Mouse (Mus musculus) embryonic facial prominence, embryonic 15.5 days (tissue): ENCODE measurements around the gene Cdk1. TPM values are rescaled to one million over a fixed set of nuclear protein-coding genes. Genes with fewer than 3 reads are reported as not detected.
A peak's percentile ranks its signal among the peaks of the same experiment; 100 is the strongest.

Experiments
- ATAC-seq: fragments of 200-750 bp; cut with Nextera tagmentation; 2 replicates; pipeline ENCODE4 v1.8.0; 2017; ENCODE audit warnings: low read depth, moderate TSS enrichment; ENCODE audit not compliant: insufficient number of reproducible peaks, low FRiP score, low TSS enrichment
- H3K27ac ChIP-seq: fragments of 300-500 bp; sonication (generic); replicated peaks from 2 replicates; pipeline ENCODE4 v1.5.1; 2015; ENCODE audit warnings: mild to moderate bottlenecking, inconsistent platforms
- H3K27me3 ChIP-seq: fragments of 300-500 bp; sonication (generic); 2 replicates; pipeline ENCODE4 v1.6.1; 2015; ENCODE audit warnings: inconsistent platforms
- H3K36me3 ChIP-seq: fragments of 300-500 bp; sonication (generic); 2 replicates; pipeline ENCODE4 v1.6.1; 2015; ENCODE audit warnings: mild to moderate bottlenecking, inconsistent platforms
- H3K4me1 ChIP-seq: fragments of 300-500 bp; sonication (generic); 2 replicates; pipeline ENCODE4 v1.6.1; 2015; ENCODE audit warnings: inconsistent platforms
- H3K4me2 ChIP-seq: fragments of 300-500 bp; sonication (generic); replicated peaks from 2 replicates; pipeline ENCODE4 v1.6.1; 2015; ENCODE audit warnings: mild to moderate bottlenecking, inconsistent platforms
- H3K4me3 ChIP-seq: fragments of 300-500 bp; sonication (generic); replicated peaks from 2 replicates; pipeline ENCODE4 v1.5.1; 2015; ENCODE audit warnings: mild to moderate bottlenecking, inconsistent platforms
- H3K9ac ChIP-seq: fragments of 300-500 bp; sonication (generic); 2 replicates; pipeline ENCODE4 v1.6.1; 2015; ENCODE audit warnings: inconsistent platforms
- H3K9me3 ChIP-seq: fragments of 300-500 bp; sonication (generic); replicated peaks from 2 replicates; pipeline ENCODE4 v1.6.1; 2016; ENCODE audit warnings: inconsistent platforms
- WGBS: fragments of 180-500 bp; shearing (Covaris S2); methylation state at CpG from one replicate; pipeline ENCODE4 v1.1.7; 2015; 5-methylcytosine and 5-hydroxymethylcytosine counted together
- polyA plus RNA-seq: library from polyadenylated mRNA; unstranded; fragments of >200 nt; fragmentation: Nextera tagmentation; extraction: Ambion mirVana; gene quantifications from 2 replicates; pipeline ENCODE4 v1.2.1, GENCODE M21; 2015

Cdk1 gene
- polyA plus RNA-seq, 1 experiment from 2014 or later = 349 TPM

DNA sequence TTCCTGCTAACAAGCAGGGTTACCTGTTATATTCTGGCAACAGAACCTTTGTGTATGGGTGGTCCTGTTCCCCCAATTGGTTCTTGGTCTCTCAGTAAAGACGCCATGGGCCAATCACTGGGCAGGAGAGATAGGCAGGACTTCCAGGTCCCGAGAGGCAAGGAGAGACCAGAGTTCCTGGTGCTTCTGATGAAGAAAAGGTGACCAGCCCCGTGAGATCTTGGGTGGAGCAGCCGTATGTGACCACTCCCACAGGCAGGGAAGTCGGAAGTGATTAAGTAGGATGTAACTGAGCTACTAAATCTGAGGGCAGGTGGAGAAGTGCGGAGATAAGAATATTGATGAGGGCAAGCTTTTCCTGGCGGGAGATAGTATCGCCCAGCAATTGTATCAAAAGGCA is 25.4 kb downstream of the Cdk1 start:
- 68% methylated on average over 8 of the region's 8 CpGs for WGBS
- no peaks in the 10 kb centered on the region for H3K27me3 ChIP-seq
- no peak overlapping the region for H3K27ac ChIP-seq
- no peaks in the 10 kb centered on the region for H3K4me1 ChIP-seq
- no peaks in the 10 kb centered on the region for H3K9me3 ChIP-seq
- no peaks in the 10 kb centered on the region for H3K36me3 ChIP-seq
- H3K4me3 ChIP-seq = no peak overlapping the region
- H3K9ac ChIP-seq = no peak overlapping the region
- no peak overlapping the region for H3K4me2 ChIP-seq
- no peak for ATAC-seq

DNA sequence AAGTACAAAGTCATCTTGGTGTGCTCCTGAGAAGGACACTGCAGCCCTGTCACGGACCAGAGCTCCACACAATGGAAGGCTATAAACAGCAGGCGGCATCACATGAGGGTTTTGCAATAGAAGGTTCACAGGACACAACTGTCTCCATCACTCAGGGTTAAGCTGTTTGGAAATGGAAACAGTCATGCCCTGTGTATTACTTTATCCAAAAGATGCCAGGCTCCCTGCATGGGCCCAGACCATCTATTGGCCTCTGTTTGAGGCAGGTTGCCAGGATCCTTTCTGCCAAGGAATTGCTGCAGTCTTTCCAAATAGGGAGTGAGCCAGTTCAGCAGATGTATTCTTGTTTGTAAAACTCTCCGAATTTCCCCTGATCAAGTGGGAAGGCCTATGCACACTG is 26.3 kb downstream of the Cdk1 start:
- Histone ChIP-seq H3K36me3 (no peaks in the 10 kb centered on the region), H3K9me3 (no peaks in the 10 kb centered on the region), H3K4me2 (no peak overlapping the region), H3K27me3 (no peaks in the 10 kb centered on the region), H3K27ac (no peak overlapping the region), H3K4me3 (no peak overlapping the region), H3K9ac (no peak overlapping the region), H3K4me1 (0 out of 2 replicates have a peak, but pooled peaks cover 5% of the 10 kb centered on the region)
- peak; percentile 59; the same call in 1 of the 2 replicates for ATAC-seq
- 73% methylated on average over 3 of the region's 3 CpGs for WGBS

DNA sequence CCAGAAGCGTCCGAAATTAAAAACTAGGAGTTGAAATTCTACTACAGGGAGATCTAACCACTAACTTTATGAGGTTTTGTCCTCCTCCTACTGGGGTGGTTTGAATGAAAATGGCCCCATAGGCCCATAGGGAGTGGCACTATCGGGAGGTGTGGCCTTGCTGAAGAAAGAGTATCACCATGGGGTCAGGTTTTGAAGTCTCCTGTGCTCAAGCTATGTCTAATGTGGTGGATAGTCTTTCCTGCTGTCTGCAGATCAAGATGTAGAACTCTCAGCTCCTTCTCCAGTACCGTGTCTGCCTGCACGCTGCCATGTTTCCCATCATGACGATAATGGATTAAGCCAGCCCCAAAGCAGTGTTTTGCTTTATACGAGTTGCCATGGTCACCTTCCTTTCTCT is 27.9 kb downstream of the Cdk1 start:
- Histone ChIP-seq H3K4me2 (no peak overlapping the region), H3K9ac (no peak overlapping the region), H3K9me3 (no peaks in the 10 kb centered on the region), H3K36me3 (no peaks in the 10 kb centered on the region), H3K4me1 (peaks cover 13% of the 10 kb centered on the region; the same call in 1 of the 2 replicates), H3K27me3 (no peaks in the 10 kb centered on the region), H3K4me3 (no peak overlapping the region), H3K27ac (no peak overlapping the region)
- WGBS = 91% methylated on average over 7 of the region's 7 CpGs
- ATAC-seq = no peak

DNA sequence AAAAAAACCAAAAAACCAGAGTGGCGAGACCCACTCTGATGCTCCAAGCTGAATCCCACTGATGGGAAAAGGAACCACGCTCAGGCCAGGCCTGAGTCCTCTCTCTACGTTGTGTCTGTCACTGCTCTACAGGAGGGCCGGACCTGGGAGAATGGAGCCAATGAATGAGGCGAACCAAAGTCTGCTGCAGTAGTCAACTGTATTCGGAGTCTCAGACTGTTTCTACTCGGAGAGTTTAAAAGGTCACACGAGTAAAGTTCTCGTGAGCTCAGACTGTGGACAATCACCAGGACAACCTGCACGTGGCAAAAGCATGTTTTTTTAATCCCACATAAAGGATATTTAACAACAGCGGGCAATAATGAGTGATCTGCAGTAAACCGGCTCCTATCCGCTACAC is 28.8 kb downstream of the Cdk1 start:
- Histone ChIP-seq H3K9me3 (no peaks in the 10 kb centered on the region), H3K4me2 (no peak overlapping the region)
- WGBS = 81% methylated on average over 13 of the region's 13 CpGs

DNA sequence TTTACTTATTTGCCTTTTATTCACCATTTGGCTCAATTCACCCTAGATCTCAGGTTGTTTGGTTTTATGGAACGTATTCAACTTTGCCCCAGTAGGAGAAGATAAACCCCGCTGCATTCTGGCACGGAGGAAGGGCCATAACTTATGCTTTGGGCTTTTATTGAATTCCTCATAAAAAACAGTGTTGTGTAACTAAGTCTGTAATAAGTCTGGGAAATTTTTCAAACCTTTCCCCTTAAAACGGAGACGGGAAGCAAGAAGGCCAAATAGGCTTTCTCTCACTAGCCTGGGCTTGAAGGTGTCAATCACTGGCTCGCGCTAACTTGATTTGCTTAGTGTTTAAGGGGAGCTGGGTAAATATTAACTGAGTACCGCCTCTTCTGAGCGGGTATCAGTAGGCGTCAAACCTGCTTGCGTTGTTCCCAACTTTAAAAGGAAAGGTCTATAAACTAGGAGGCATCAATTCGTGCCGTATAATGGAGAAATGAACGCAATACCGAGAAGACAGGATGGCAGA is 31.2 kb downstream of the Cdk1 start:
- no peaks in the 10 kb centered on the region for H3K27me3 ChIP-seq
- H3K27ac ChIP-seq = no peak overlapping the region
- no peaks in the 10 kb centered on the region for H3K9me3 ChIP-seq
- H3K4me3 ChIP-seq = 0 out of 2 replicates have a peak overlapping the region, but pooled peaks have one; percentile 15
- no peaks in the 10 kb centered on the region for H3K36me3 ChIP-seq
- no peak overlapping the region for H3K9ac ChIP-seq
- no peak for ATAC-seq
- peaks cover 13% of the 10 kb centered on the region; the same call in 1 of the 2 replicates for H3K4me1 ChIP-seq
- H3K4me2 ChIP-seq = peak overlapping the region; percentile 33
- 43% methylated on average over 15 of the region's 15 CpGs for WGBS

More for the DNA sequence above, 28.8 kb downstream of the Cdk1 start:
- no peak overlapping the region for H3K9ac ChIP-seq
- H3K36me3 ChIP-seq = no peaks in the 10 kb centered on the region
- H3K4me3 ChIP-seq = no peak overlapping the region
- peaks cover 13% of the 10 kb centered on the region; the same call in 1 of the 2 replicates for H3K4me1 ChIP-seq
- no peaks in the 10 kb centered on the region for H3K27me3 ChIP-seq
- ATAC-seq = no peak
- no peak overlapping the region for H3K27ac ChIP-seq

DNA sequence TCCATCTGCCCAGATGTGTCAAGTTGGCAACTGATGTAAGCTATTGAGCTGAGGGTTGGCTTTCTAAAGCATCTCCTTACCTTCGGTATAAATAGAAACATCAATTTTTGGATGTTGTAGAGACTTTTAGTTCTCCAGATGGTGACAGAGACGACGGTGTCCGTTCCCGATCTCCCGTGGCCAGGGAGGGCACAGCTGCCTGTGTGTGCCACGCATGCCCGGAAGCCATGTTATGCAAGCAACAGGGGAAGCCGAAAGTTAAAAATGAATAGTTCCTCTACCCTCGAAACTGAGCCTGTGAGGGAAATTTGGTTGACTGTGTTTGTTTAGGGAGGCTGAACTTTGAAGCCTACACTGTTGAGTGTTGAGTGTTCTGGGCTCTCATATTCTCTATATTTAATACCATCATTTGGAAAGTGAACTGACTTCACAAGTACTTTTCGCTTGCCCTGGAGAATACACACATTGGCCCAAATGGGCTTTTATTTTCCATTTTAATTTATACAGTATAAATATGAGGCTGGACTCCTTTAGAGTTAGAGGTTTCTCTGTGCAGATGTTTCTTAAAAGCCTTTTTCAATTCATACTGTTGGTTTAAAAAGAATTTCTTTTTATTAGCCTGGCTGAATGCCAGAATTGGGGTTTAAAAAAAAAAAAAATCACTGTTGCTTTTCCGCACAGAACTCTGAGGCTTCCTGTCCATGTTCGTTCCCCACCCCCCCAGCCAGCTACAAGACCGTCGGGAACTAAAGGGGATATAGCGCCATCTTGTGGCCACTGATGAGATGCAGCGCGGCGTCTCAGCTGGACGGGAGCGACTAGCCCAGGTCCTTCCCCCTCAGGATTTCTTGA is 31.8 kb downstream of the Cdk1 start:
- H3K27ac ChIP-seq = peak overlapping the region; percentile 73
- peak; percentile 79 for ATAC-seq

DNA sequence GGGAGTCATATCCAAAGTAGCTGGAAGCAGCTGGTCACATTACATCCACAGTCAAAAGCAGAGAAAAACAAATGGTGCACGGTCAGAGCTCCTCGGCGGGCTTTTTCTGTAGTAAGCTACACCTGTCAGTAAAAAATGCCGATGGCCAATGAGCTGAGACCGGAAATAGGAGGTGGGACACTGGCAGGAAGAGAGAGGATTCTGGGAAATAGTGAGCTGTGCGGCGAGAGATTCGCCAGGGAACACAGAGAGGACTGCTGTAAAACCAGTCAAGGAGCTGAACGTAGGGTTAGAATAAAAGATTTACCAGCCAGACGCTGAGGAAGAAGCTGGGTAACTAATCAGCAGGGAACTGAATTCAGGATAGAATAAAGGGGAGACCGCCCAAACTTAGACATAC is 34.2 kb downstream of the Cdk1 start:
- Histone ChIP-seq H3K27ac (no peak overlapping the region), H3K9me3 (no peaks in the 10 kb centered on the region), H3K36me3 (no peaks in the 10 kb centered on the region), H3K27me3 (no peaks in the 10 kb centered on the region), H3K4me2 (no peak overlapping the region), H3K4me3 (no peak overlapping the region), H3K4me1 (peaks cover 21% of the 10 kb centered on the region; the same call in 1 of the 2 replicates), H3K9ac (no peak overlapping the region)
- no peak for ATAC-seq
- WGBS = 84% methylated on average over 11 of the region's 11 CpGs

More for the DNA sequence above, 31.8 kb downstream of the Cdk1 start:
- peak overlapping the region; percentile 33 for H3K4me2 ChIP-seq
- no peaks in the 10 kb centered on the region for H3K27me3 ChIP-seq
- no peak overlapping the region for H3K9ac ChIP-seq
- peaks cover 13% of the 10 kb centered on the region; the same call in 1 of the 2 replicates for H3K4me1 ChIP-seq
- H3K9me3 ChIP-seq = no peaks in the 10 kb centered on the region
- WGBS = 30% methylated on average over 21 of the region's 21 CpGs
- H3K36me3 ChIP-seq = no peaks in the 10 kb centered on the region
- H3K4me3 ChIP-seq = 0 out of 2 replicates have a peak overlapping the region, but pooled peaks have one; percentile 15

DNA sequence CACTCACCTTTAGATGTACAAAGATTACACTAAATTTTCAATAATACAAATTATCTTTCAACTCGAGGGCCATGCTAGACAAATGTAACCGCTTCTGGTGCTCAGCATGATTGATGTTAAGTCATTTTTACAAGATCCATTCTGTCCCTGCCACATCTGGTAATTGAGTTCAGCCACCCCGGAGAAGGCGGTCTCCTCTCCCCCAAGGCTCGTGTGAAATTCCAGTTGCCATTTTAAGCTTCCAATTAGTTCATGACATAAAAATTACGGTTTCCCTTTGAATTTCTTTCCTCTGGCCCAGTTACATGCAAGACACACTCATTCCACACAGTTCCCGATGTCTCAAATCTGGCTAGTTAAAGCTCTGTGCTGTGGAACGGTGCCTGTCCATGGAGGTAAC is 38.8 kb downstream of the Cdk1 start:
- Histone ChIP-seq H3K36me3 (no peaks in the 10 kb centered on the region), H3K4me3 (no peak overlapping the region), H3K27ac (no peak overlapping the region), H3K4me2 (no peak overlapping the region), H3K9me3 (no peaks in the 10 kb centered on the region), H3K27me3 (no peaks in the 10 kb centered on the region), H3K4me1 (0 out of 2 replicates have a peak, but pooled peaks cover 8% of the 10 kb centered on the region), H3K9ac (no peak overlapping the region)
- no peak for ATAC-seq
- WGBS = 42% methylated on average over 8 of the region's 8 CpGs

DNA sequence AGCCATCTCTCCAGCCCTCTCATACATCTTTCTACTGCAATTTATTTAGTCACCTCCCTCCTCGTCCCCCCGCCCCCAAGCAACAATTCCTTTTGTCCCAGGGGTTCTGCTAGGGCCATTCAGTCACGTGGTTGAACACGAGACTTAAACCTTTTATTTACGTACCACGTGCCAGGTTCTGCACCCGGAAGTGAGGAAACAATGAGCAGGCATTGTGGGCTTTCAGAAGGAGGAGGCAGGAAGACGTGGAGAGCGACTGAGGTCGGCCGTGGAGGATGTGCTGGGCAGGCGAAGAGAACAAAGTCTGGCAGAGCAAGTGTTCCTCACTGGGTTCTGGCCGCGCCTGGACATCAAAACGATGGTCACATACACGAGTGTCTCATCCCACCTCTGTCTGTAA is 40.9 kb downstream of the Cdk1 start:
- Histone ChIP-seq H3K36me3 (no peaks in the 10 kb centered on the region), H3K9me3 (no peaks in the 10 kb centered on the region), H3K4me2 (no peak overlapping the region), H3K27me3 (no peaks in the 10 kb centered on the region), H3K4me3 (no peak overlapping the region), H3K27ac (no peak overlapping the region), H3K9ac (no peak overlapping the region), H3K4me1 (0 out of 2 replicates have a peak, but pooled peaks cover 8% of the 10 kb centered on the region)
- whole genome bisulfite sequencing = 74% methylated on average over 16 of the region's 16 CpGs
- ATAC-seq = no peak

DNA sequence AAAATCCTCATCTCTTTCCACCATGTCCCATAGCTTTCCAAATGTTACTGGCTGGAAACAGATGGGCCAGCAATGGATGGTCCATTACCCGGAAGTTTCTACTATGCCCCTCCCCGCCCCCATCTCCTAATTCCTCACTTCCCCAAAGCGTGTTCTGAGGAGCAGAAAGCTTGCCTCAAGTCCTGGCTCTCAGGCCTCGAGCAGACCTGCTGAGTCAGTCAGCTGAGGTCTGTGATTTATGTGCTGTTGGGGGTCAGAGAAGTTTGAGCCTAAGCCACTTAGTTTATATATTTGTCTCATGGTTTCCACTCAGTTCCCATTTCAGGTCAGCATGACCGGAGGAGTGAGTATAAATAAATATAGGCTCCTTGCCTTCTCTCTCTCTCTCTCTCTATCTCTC is 43.6 kb downstream of the Cdk1 start:
- H3K9me3 ChIP-seq = no peaks in the 10 kb centered on the region
- H3K4me1 ChIP-seq = 0 out of 2 replicates have a peak, but pooled peaks cover 3% of the 10 kb centered on the region
- no peak overlapping the region for H3K9ac ChIP-seq
- ATAC-seq = no peak
- no peak overlapping the region for H3K4me3 ChIP-seq
- no peaks in the 10 kb centered on the region for H3K36me3 ChIP-seq
- WGBS = 73% methylated on average over 5 of the region's 5 CpGs
- H3K27me3 ChIP-seq = no peaks in the 10 kb centered on the region
- H3K4me2 ChIP-seq = no peak overlapping the region
- H3K27ac ChIP-seq = no peak overlapping the region

DNA sequence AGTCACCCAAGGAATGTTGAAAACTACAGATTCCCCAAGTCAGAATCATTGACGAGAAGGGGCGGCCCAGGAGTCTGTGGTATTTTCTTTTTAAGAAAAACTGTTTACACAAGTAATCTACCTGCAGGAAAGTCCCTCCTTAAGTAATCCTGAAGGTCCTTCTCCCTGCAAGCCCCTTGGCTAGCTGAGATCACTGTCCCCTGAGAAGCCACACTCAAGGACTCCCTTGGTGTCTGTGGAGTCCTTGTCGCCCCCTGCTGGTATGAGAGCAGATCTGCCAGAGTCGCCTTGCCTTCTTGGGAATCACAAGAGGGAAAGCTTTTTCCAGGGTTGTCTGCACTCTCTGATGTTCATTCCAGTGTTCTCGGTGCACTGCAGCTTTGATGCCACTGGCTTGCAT is 45.7 kb downstream of the Cdk1 start:
- Histone ChIP-seq H3K9ac (no peak overlapping the region), H3K9me3 (no peaks in the 10 kb centered on the region), H3K36me3 (no peaks in the 10 kb centered on the region), H3K4me2 (no peak overlapping the region), H3K4me1 (no peaks in the 10 kb centered on the region), H3K27ac (no peak overlapping the region), H3K4me3 (no peak overlapping the region), H3K27me3 (no peaks in the 10 kb centered on the region)
- ATAC-seq = no peak
- WGBS = 46% methylated on average over 5 of the region's 5 CpGs
